Mouse (Mus musculus) liver, adult 2 months (tissue): ENCODE data around the gene Asb11.

Experiments
- CTCF ChIP-seq: fragments of 200-500 bp; IDR thresholded peaks from 2 replicates; pipeline ENCODE4 v1.5.1; 2011; ENCODE audit warnings: low read depth, low read length, control low read depth
- POLR2A ChIP-seq: fragments of 200-500 bp; IDR thresholded peaks from 2 replicates; pipeline ENCODE4 v1.6.1; 2011; ENCODE audit warnings: low read length, control low read depth; ENCODE audit not compliant: insufficient read depth; ENCODE audit errors: extremely low read depth

DNA sequence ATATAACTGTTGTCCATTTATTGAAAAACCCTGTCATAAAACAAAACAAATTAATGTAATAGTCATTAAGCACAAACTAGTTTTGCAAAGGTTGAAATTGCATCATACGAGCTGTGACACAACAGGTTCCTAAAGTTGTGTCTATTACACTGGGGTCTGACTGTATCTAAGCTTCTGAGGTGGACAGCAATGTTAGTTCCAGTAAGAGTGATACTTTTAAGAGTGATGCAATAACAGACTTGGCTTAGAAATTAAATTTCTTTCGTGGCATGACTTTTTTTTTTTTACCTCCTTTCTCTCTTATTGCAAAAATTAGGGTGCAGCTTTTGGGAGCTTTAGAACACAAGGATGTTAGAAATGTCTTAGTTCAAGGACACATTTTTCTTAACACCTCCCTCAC is 8.6 kb upstream of the Asb11 start:
- TF ChIP-seq POLR2A: no peak
- TF ChIP-seq CTCF: no peak
